Mouse (Mus musculus) heart, embryonic 14.5 days (tissue): ENCODE data around the gene Pam16. TPM values are rescaled to one million over a fixed set of nuclear protein-coding genes. Genes with fewer than 3 reads are reported as not detected.

Experiments used
- ATAC-seq: fragments of 200-750 bp; cut with Nextera tagmentation; 2 replicates; pipeline ENCODE4 v1.8.0; 2017; ENCODE audit warnings: low read depth, moderate TSS enrichment; ENCODE audit not compliant: insufficient number of reproducible peaks, insufficient read depth, low FRiP score
- H3K27ac ChIP-seq, 2 experiments: fragments of 200-500 bp in 1 of 2; fragments of 300-500 bp in 1 of 2; sonication (generic) in 1 of 2; replicated peaks in 1 of 2; 2 replicates each; pipeline ENCODE4 v1.5.1; 2012 to 2014; ENCODE audit warnings: low read depth in 2 of 2, low read length in 2 of 2, control low read depth in 1 of 2, mild to moderate bottlenecking in 1 of 2, mixed read lengths in 1 of 2; ENCODE audit not compliant: control insufficient read depth in 1 of 2, insufficient read depth in 1 of 2
- H3K27me3 ChIP-seq: fragments of 300-500 bp; sonication (generic); 2 replicates; pipeline ENCODE4 v1.6.1; 2014; ENCODE audit warnings: mild to moderate bottlenecking, low read length, control low read depth; ENCODE audit not compliant: control insufficient read depth, insufficient read depth
- H3K36me3 ChIP-seq: fragments of 300-500 bp; sonication (generic); 2 replicates; pipeline ENCODE4 v1.6.1; 2014; ENCODE audit warnings: mild to moderate bottlenecking, control low read depth, low read length, mixed read lengths; ENCODE audit not compliant: control insufficient read depth, insufficient read depth
- H3K4me1 ChIP-seq, 2 experiments: fragments of 200-500 bp in 1 of 2; fragments of 300-500 bp in 1 of 2; sonication (generic) in 1 of 2; 2 replicates each; pipeline ENCODE4 v1.6.1; 2012 to 2014; ENCODE audit warnings: low read length in 2 of 2, control low read depth in 1 of 2, mixed read lengths in 1 of 2; ENCODE audit not compliant: control insufficient read depth in 2 of 2, insufficient read depth in 2 of 2
- H3K4me2 ChIP-seq: fragments of 300-500 bp; sonication (generic); 2 replicates; pipeline ENCODE4 v1.6.1; 2014; ENCODE audit warnings: mild to moderate bottlenecking, low read length
- H3K4me3 ChIP-seq, 2 experiments: fragments of 200-500 bp in 1 of 2; fragments of 300-500 bp in 1 of 2; sonication (generic) in 1 of 2; 2 replicates each; pipeline ENCODE4 v1.5.1; 2012 to 2014; ENCODE audit warnings: low read length in 2 of 2, mild to moderate bottlenecking in 2 of 2, control low read depth in 1 of 2, low read depth in 1 of 2, moderate library complexity in 1 of 2; ENCODE audit not compliant: control insufficient read depth in 1 of 2, insufficient read depth in 1 of 2
- H3K9ac ChIP-seq: fragments of 300-500 bp; sonication (generic); 2 replicates; pipeline ENCODE4 v1.6.1; 2014; ENCODE audit warnings: mild to moderate bottlenecking, low read length
- H3K9me3 ChIP-seq: fragments of 300-500 bp; sonication (generic); 2 replicates; pipeline ENCODE4 v1.6.1; 2016; ENCODE audit warnings: low read length, control low read depth; ENCODE audit not compliant: control insufficient read depth
- WGBS: fragments of 180-500 bp; shearing (Covaris S2); extraction: QIAGEN DNeasy Blood & Tissue Kit; methylation state at CpG from one replicate; pipeline ENCODE4 v1.1.7; 2014; 5-methylcytosine and 5-hydroxymethylcytosine counted together
- polyA plus RNA-seq: library from polyadenylated mRNA; unstranded; fragments of >200 nt; fragmentation: Nextera tagmentation; extraction: Ambion mirVana; gene quantifications from 2 replicates; pipeline ENCODE4 v1.2.1, GENCODE M21; 2014

The Pam16 gene
- polyA plus RNA-seq, 1 experiment from 2014 or later, result 165 TPM

DNA sequence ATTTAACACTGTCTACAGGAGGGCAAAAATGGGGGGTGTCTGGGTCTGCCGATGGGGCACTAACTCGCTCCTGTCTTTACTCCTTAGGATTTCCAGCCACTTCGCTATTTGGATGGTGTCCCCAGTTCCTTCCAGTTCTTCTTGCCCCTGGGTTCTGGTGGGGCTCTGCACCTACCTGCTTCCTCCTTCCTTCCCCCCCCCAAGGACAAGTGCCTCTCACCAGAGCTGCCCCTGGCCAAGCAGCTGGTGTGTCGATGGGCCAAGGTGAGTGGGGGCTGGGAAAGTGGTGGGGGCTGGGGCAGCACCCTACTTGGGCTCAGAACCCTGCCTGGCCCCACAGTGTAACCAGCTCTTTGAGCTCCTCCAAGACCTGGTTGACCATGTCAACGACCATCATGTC is 13.6 kb downstream of the Pam16 start:
- Histone ChIP-seq H3K27ac (no peak overlapping the region), H3K9me3 (no peaks in the 10 kb centered on the region), H3K4me1 (peaks cover 16 to 27% of the 10 kb centered on the region in 2 experiments), H3K9ac (no peak overlapping the region), H3K4me3 (no peak overlapping the region), H3K4me2 (no peak overlapping the region), H3K27me3 (no peaks in the 10 kb centered on the region), H3K36me3 (peaks cover 76% of the 10 kb centered on the region)
- 87% methylated on average over 5 of the region's 5 CpGs for WGBS
- no peak for ATAC-seq

DNA sequence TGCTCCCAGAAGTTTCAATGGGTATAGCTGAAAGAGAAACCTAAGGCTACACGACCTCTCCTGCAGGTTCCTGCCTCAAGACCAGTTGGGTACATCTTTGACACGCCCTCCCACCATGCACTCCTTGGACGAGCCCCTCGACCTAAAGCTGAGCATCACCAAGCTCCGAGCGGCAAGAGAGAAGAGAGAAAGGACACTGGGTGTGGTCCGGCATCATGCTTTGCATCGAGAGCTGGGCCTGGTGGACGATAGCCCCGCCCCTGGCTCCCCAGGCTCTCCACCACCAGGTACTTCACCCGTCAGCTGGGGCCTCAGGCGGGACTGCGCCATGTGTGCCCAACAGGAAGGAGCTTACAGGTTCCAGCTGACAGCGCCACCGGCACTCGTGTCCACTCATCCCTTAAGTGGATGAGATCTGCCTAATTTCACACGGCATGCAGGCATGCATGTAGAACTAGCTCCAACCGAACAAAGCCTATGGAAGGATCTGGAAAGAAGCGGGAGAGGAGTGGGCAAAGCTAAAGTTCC is 16.2 kb downstream of the Pam16 start:
- Histone ChIP-seq H3K27ac (no peak overlapping the region), H3K9ac (no peak overlapping the region), H3K4me2 (no peak overlapping the region), H3K9me3 (no peaks in the 10 kb centered on the region), H3K4me3 (no peak overlapping the region), H3K36me3 (peaks cover 51% of the 10 kb centered on the region), H3K4me1 (peaks cover 36 to 49% of the 10 kb centered on the region in 2 experiments), H3K27me3 (no peaks in the 10 kb centered on the region)
- no peak for ATAC-seq
- WGBS, result 80% methylated on average over 19 of the region's 19 CpGs

DNA sequence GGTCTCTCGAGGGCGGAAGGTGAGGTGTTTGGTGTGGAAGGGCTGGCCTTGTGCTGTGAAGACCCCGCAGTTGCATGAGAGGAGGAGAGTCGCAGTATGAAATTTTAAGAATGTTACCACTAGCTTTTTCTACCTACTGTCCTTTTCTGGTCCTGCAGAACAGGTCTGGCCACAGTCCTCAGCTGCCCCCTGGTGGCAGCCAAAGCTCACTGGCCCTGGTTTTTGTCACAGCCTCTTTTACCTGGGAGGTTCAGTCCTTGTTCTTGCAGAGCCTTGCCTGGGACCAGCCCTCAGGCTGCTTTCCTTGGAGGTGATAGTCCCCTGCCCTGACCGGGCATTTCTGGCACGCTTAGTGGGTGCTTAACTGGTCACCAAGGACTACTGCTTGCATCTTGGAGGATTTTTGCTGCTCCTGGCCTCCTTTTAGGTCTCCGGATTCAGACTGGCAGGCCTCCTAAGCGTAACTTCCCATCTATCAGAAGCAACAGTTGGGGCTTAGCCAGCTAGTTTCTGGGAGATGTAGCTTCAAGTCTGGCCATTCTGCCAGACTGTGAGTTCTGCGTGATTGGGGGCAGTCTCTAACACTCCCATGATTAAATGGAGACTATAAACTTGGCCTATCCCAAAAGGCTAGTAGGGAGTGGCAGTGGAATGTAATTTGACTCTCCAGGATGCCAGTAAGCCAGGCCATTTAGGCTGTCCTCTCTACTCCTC is 16.8 kb downstream of the Pam16 start:
- Histone ChIP-seq H3K36me3 (peaks cover 44% of the 10 kb centered on the region), H3K27me3 (no peaks in the 10 kb centered on the region), H3K9me3 (no peaks in the 10 kb centered on the region), H3K9ac (no peak overlapping the region; the same call in 1 of the 2 replicates), H3K4me2 (no peak overlapping the region), H3K4me3 (no peak overlapping the region), H3K4me1 (peaks cover 42 to 55% of the 10 kb centered on the region in 2 experiments), H3K27ac (peak overlapping the region; percentile 42 to 56; a peak in 2 of 4 replicates)
- 0 out of 2 replicates have a peak, but pooled peaks have one; percentile 20 for ATAC-seq
- WGBS, result 43% methylated on average over 9 of the region's 9 CpGs

DNA sequence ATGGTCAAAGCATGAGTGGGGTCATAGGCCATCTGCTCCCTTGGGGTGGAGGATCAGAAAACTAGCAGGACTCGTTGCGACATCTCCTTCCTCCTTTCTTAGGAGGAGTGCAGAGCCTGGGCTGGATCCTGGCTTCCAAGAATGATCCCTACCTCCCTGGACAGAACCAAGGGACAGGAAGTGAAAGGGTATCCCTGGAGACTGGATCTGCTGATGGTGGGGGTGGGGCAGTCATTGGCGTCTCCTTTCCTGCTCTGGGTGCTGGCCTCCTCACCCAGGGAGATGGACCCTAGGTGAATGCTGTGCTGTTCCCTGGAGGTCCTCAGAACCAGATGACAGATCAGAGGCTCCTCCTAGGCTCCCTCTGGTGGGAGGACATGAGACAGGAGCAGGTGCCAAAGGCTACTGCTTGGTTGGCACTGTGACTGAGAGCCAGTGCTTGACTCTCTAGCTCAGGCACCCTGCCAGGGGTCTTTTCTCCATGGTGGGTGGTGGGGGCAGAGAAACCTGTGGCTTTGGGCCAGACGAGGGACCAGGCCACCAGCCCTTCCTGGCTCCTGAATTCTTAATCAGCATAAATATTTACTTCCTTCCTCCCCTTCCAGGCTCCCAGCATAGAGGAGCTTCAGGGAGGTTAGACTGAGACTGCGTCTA is 18.2 kb downstream of the Pam16 start:
- 0 out of 2 replicates have a peak, but pooled peaks have one; percentile 15 for ATAC-seq
- Histone ChIP-seq H3K27me3 (no peaks in the 10 kb centered on the region), H3K27ac (peak overlapping the region; percentile 42 to 56; a peak in 3 of 4 replicates), H3K9me3 (no peaks in the 10 kb centered on the region), H3K36me3 (peaks cover 31% of the 10 kb centered on the region), H3K9ac (peak overlapping the region; percentile 42), H3K4me1 (peaks cover 56 to 69% of the 10 kb centered on the region in 2 experiments), H3K4me2 (peak overlapping the region; percentile 28), H3K4me3 (no peak overlapping the region)
- WGBS, result 20% methylated on average over 5 of the region's 5 CpGs

DNA sequence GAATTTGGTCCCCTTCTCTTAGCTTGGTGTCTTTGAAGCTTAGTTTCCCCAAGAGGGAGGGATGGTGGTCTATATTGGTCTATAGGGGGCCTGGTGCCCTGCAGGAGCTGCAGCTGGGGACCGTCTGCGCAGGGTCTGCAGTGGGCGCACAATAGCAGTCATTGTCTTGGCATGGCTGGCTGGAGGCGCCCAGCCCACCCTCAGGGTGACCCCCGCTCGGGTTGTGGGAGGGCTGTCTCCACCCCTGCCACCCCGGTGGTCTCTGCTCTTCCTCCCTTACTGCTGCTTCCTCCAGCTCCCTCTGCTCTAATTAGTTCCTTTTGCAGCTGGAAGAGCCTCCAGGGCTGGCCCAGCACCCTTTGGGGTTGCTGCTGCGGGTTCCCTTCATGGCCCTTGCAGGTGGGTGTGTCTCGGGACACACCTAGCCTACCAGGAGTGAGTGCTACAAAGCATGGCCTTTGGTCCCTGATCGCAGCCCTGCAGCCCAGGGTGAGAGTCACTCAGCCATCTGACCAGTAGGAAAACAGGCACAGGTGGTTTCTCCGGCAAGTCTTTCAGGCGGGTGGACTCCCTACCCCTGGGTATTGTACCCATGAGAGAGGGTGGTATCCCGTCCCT is 19.2 kb downstream of the Pam16 start:
- H3K4me1 ChIP-seq, result peaks cover 64 to 79% of the 10 kb centered on the region in 2 experiments
- H3K9ac ChIP-seq, result no peak overlapping the region; the same call in 1 of the 2 replicates

DNA sequence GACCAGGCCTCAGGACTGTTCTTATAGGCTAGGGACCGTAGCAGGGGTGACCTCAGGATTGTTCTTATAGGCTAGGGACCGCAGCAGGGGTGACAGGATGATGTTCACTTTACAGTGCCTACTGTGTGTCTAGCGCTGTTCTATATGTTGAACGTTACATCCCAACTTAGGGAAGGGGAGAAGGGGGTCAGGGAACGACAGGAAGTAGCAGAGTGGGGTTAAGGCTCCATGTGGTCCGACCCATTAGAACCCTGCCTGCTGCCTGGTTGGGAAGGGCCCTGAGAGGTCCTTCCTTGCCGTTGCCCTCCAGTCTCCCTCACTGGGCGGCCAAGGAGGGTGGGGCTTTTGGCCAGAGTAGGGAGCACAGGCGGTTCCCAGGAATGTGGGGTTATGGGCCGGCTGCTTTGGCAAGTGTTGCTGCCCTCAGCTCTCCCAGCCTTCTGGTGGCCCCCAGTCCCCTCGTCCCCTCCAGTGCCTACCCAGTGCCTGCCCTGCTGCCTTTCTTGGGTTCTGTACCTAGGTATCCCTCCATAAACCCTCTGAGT is 20.4 kb downstream of the Pam16 start:
- no peaks in the 10 kb centered on the region for H3K9me3 ChIP-seq
- H3K4me2 ChIP-seq, result no peak overlapping the region
- no peak for ATAC-seq
- H3K27ac ChIP-seq, result 0 out of 4 replicates have a peak overlapping the region, but pooled peaks have one; percentile 12 to 89
- H3K27me3 ChIP-seq, result no peaks in the 10 kb centered on the region
- H3K36me3 ChIP-seq, result peaks cover 11% of the 10 kb centered on the region
- peaks cover 75 to 91% of the 10 kb centered on the region in 2 experiments for H3K4me1 ChIP-seq
- 67% methylated on average over 11 of the region's 11 CpGs for WGBS
- peak overlapping the region; percentile 16; the same call in 1 of the 2 replicates for H3K9ac ChIP-seq
- no peak overlapping the region for H3K4me3 ChIP-seq

More for the DNA sequence above, 19.2 kb downstream of the Pam16 start:
- no peak overlapping the region for H3K4me3 ChIP-seq
- H3K27ac ChIP-seq, result peak overlapping the region in 1 of 2 experiments; percentile 56; a peak in 2 of 4 replicates
- H3K36me3 ChIP-seq, result peaks cover 22% of the 10 kb centered on the region
- no peaks in the 10 kb centered on the region for H3K9me3 ChIP-seq
- no peaks in the 10 kb centered on the region for H3K27me3 ChIP-seq
- no peak for ATAC-seq
- WGBS, result 76% methylated on average over 13 of the region's 13 CpGs
- H3K4me2 ChIP-seq, result no peak overlapping the region

DNA sequence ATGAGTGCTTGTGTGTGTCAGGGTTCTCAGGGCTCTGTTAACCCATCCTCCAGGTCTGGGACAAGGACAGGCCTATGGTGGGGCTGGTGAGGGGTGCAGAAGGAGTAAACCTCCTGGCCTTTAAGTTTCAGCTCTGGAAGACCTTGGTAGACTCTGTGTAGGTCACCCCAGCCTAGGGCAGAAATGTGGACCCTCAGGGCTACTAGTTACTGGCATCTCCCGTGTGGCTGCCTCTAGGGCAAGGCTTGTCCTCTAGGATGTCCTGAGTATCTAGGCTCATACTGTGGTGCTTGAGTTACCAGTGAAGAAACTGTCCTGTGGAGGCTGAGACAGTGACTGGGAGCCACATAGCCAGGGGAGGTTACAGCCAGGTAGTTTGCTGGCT is 21.3 kb downstream of the Pam16 start:
- ATAC-seq, result 0 out of 2 replicates have a peak, but pooled peaks have one; percentile 3
- WGBS, result 41% methylated on average over 1 of the region's 1 CpGs
- peak overlapping the region; percentile 89 for H3K27ac ChIP-seq
- H3K9ac ChIP-seq, result peak overlapping the region; percentile 59; the same call in 1 of the 2 replicates
- H3K9me3 ChIP-seq, result no peaks in the 10 kb centered on the region
- peaks cover 2% of the 10 kb centered on the region for H3K36me3 ChIP-seq
- H3K4me1 ChIP-seq, result peaks cover 84 to 98% of the 10 kb centered on the region in 2 experiments
- no peak overlapping the region for H3K4me3 ChIP-seq
- H3K4me2 ChIP-seq, result peak overlapping the region; percentile 36
- no peaks in the 10 kb centered on the region for H3K27me3 ChIP-seq
